Mouse (Mus musculus) 3134 (cell line): Measurements from ENCODE around the gene Abr.
A peak's percentile ranks its signal among the peaks of the same experiment; 100 is the strongest.

Experiments used
- DNase-seq: peaks from one replicate; pipeline ENCODE4 v3.0.0-alpha.2; 2011; ENCODE audit warnings: low spot score; ENCODE audit not compliant: insufficient read length; ENCODE audit errors: extremely low read depth

Abr gene

GRCm38 (mm10) chr11:76496086-76496771 lies 125.9 kb downstream of the Abr start:
- DNase-seq, result peak; percentile 51

DNA sequence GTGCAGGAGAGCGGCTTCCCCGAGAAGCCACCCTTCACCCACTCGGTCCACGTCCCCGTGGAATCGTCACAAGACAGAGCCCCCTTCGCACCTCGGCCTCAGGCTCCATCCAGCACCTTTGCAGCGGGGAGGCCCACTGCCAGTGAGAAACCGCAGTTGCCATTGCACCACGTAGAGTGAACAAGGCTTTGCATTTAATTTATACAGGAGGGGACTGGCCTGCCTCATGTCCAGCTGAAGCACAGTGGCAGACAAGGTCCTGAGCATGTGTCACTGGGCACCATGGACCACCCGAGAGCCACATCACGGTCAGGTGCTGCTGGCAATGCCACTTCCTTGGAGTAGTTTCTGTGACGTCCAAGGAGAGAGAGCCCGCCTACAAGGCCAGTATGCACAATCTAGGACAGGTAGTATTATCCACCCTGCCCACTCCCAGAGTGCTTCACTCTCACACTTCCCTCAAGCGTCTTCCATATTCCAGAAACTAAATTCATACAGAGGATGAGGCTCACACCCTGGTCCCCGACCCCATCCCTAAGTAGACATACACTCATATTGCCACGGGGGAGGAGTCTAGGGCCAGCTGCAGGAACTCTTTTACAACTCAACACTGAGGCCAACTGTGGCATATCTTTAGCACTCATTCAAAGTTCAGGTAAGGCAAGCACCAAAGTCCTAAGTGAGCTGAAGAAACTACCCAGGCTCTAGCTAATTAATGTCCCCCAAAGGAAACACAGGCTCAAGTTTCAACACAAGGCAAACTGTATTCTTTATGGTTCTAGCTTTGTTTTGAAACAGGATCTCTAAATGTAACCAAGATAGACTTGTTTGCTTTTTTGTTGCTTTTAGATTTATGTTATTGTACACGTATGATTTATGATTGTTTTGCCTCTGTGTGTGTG lies 126.7 kb downstream of the Abr start:
- DNase-seq, result peak; percentile 81

DNA sequence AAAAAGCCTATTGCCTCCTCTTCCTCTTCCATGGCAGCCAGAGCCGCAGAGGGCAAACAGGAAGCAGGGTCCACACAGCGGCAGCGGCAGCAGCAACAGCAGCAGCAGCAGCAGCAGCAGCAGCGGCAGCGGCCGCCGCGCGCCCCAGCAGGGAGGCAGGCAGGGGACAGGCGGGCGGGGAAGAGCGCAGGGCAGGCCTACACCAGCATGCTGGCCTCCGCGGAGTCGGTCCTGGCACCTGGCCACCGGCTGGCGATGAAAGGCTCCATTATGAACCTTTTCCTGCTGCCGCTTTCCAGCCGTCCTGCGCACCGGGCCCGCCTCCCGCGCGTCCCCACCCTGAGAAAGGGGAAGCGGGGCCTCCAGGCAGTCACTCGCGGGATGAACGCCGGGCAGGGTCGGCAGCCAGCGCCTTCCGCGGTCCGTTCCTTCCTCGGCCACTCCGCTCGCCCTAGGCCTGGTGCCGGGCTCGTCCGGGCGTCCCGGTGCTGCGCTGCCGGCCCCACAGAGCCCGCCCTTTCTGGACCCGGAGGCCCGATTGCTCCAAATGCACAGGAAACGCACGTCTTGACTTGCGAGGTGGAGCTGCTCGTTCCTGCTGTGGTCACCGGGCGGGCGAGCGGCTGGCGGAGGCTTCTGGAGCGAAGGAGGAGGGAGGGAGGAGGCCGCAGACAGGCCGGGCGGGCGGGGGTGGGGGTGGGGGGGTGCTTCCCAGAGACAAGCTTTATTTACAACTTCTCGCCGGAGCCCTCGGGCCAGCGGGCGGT lies 127.6 kb downstream of the Abr start:
- DNase-seq, result peak; percentile 91

DNA sequence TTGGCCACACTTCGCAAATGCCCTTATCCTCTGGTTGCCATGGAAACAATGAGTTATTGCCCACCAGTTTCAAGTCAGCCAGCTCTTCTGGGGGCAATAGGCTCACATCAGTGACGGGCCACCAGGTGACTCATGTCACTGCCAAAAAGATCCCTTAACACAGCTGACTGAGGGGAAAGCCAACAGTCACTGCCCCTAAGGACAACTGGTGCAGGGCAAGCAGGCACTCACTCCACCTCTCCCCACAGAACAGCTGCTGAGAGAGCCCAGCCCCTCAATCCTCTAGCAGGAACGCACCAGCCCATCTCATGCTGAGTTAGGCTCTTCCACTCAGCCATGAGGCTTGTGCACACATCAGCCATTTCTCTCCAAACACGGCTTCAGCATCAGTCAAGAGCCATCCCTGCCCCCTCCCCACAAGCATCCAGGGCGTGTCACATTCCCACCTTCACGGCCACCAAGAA lies 128.3 kb downstream of the Abr start:
- no peak for DNase-seq

GRCm38 (mm10) chr11:76493167-76493566 lies 128.9 kb downstream of the Abr start:
- DNase-seq, result no peak

DNA sequence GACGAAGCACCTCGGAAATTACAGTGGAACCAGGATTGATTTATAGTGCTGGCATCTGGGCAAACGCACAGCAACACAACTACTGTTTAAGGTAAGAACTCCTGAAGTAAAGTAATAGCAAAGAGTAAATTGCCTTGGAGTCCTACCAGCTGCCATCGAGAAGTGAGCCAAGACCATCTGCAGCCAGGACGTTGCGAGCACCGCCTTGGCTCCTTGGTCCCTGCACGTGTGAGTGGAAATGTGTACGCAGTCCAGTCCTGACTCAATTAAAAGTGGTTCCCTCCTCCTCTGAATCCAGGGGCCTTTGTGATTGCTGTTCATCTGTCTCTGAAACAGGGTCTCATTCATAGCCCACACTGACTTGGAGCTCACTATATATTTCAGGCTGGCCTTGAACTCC lies 130.3 kb downstream of the Abr start:
- no peak for DNase-seq

DNA sequence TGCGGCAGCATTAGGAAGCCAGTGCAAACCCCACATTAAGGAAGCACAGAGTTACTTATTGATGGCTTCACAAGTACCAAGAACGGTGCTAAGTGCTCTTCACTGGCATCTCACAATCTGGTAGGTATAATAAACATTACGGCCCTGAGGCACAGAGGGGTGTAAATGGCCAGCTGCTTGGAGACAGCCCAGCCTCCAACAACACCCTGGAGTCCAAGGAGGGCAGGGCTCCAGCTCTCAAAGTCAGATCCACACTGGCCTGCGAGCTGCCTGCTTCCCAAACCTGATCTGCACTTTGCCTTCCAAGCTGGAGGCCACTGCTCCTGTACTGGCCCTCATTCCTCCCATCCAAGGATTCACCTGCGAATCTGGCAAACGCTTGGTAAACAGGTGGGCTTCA lies 132.7 kb downstream of the Abr start:
- no peak for DNase-seq

- DNase-seq, result no peak
These were observed 135.1 kb downstream of the Abr start for GRCm38 (mm10) chr11:76487024-76487423.

- no peak for DNase-seq
These were observed 138.1 kb downstream of the Abr start for GRCm38 (mm10) chr11:76484033-76484432.

- DNase-seq, result no peak
These were observed 138.9 kb downstream of the Abr start for GRCm38 (mm10) chr11:76483171-76483727.

GRCm38 (mm10) chr11:76482697-76483096 lies 139.4 kb downstream of the Abr start:
- no peak for DNase-seq

DNA sequence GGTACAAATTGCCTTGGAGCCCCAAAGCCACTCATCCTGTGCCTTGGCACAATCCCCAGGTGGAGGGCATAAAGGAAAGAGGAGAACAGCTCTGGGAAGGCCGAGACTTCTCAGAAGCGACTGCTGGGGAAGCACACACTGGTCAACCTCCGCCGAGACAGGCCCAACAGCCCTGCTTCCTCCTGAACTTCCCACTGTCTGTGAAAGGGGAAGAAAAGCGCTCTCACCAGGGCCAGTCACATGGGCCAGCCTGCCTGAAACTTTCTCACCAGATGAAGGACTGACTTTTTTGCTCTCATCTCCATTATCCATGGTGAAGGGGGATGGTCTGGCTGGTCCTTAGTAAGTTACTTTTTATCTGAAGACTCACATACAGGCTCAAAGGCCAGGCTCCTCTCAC lies 139.9 kb downstream of the Abr start:
- DNase-seq, result no peak

DNA sequence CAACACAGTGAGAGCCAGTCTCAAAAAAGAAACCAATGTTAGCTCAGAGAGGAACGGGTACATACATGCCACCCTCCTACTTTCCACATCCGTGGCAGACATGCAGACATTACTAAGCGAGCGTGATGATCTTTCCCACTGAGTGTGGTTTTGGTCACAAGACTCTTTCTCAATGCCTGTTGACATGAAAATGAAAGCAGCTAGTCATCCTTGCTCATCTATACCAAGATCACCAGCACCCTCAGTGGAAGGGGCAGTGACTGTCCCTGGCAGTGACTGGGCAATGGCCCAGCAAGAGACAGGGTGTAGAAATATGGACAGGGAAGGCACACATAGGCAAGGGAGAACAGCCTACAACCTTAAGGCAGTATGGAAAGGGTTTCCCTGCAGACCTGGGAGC lies 142.4 kb downstream of the Abr start:
- peak; percentile 73 for DNase-seq

DNA sequence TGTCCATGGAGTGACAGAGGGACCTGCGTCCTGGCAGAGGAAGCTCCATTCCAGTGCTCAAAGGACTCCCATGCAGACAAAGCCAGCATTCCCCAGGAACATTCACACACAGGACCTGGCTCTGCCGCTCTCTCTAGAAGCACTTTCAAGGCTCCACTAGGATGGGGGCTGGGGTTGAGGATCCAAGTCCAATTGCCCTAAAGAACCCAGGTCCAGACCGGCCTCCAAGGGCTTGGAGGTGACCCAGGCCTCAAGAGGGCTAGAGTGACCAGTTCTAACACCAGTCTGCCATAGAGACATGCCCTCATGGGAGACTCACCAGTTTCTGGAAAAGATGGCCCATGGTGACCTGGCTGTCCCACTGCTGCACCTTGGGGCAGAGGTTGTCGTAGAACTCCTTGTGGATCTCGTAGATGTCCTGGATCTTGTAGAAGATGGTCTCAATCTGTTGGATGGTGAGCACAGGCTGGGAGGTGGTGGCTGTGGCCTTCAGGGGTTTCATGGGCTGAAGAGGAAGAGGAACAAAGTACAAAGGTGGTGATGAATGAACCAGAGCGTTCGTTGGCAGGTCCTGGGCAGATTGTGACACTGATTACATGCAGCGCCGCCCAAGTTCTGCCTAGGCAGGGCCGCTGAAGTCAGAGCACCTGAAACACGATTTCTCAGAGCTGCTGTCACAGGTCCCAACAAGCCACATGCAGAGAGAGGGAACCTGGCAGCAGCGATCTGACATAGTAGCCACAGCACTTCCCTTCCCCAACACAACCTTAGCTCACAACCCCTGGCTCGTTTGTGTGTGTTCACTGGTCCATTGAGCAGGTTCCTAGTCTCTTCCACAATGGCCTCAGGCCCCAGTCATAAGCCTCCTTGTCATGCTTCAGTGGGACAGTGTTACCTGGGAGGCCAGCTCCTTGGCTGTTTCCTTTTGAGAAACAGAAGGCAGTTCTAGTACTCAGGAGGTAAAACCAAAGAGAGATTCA lies 143.1 kb downstream of the Abr start:
- no peak for DNase-seq

- DNase-seq, result no peak
These were observed 145.0 kb downstream of the Abr start for GRCm38 (mm10) chr11:76477095-76477525.

- no peak for DNase-seq
These were observed 145.6 kb downstream of the Abr start for GRCm38 (mm10) chr11:76476376-76477094.

GRCm38 (mm10) chr11:76472617-76473016 lies 149.5 kb downstream of the Abr start:
- no peak for DNase-seq

GRCm38 (mm10) chr11:76469311-76469998 lies 152.7 kb downstream of the Abr start:
- peak; percentile 53 for DNase-seq
